Mouse (Mus musculus) embryonic facial prominence, embryonic 14.5 days (tissue): ENCODE data around the gene Tns1. TPM values are rescaled to one million over a fixed set of nuclear protein-coding genes. Genes with fewer than 3 reads are reported as not detected.
A peak's percentile ranks its signal among the peaks of the same experiment; 100 is the strongest.

Experiments used
- ATAC-seq: fragments of 200-750 bp; cut with Nextera tagmentation; 2 replicates; pipeline ENCODE4 v1.8.0; 2017; ENCODE audit warnings: low read depth, moderate number of reproducible peaks, moderate TSS enrichment
- DNase-seq: peaks from one replicate; pipeline ENCODE4 v3.0.0-alpha.2; 2015; ENCODE audit warnings: low spot score
- H3K27ac ChIP-seq: fragments of 300-500 bp; sonication (generic); replicated peaks from 2 replicates; pipeline ENCODE4 v1.5.1; 2014; ENCODE audit warnings: low read depth, mild to moderate bottlenecking, low read length, moderate library complexity
- H3K27me3 ChIP-seq: fragments of 300-500 bp; sonication (generic); replicated peaks from 2 replicates; pipeline ENCODE4 v1.6.1; 2014; ENCODE audit warnings: low read length; ENCODE audit not compliant: control insufficient read depth, insufficient read depth
- H3K36me3 ChIP-seq: fragments of 300-500 bp; sonication (generic); 2 replicates; pipeline ENCODE4 v1.6.1; 2014; ENCODE audit warnings: low read length, mixed read lengths; ENCODE audit not compliant: control insufficient read depth, insufficient read depth
- H3K4me1 ChIP-seq: fragments of 300-500 bp; sonication (generic); 2 replicates; pipeline ENCODE4 v1.6.1; 2014; ENCODE audit warnings: antibody characterized with exemption, low read length; ENCODE audit not compliant: control insufficient read depth, insufficient read depth
- H3K4me2 ChIP-seq: fragments of 300-500 bp; sonication (generic); 2 replicates; pipeline ENCODE4 v1.6.1; 2014; ENCODE audit warnings: low read depth, mild to moderate bottlenecking, low read length, moderate library complexity, mixed read lengths
- H3K4me3 ChIP-seq: fragments of 300-500 bp; sonication (generic); 2 replicates; pipeline ENCODE4 v1.5.1; 2014; ENCODE audit warnings: low read depth, mild to moderate bottlenecking, low read length
- H3K9ac ChIP-seq: fragments of 300-500 bp; sonication (generic); 2 replicates; pipeline ENCODE4 v1.6.1; 2014; ENCODE audit warnings: low read depth, mild to moderate bottlenecking, low read length, moderate library complexity, mixed read lengths
- H3K9me3 ChIP-seq: fragments of 300-500 bp; sonication (generic); 2 replicates; pipeline ENCODE4 v1.6.1; 2016; ENCODE audit warnings: low read length; ENCODE audit not compliant: control insufficient read depth
- WGBS: fragments of 180-500 bp; shearing (Covaris S2); extraction: QIAGEN DNeasy Blood & Tissue Kit; methylation state at CpG from one replicate; pipeline ENCODE4 v1.1.7; 2014; 5-methylcytosine and 5-hydroxymethylcytosine counted together
- polyA plus RNA-seq: library from polyadenylated mRNA; unstranded; fragments of >200 nt; fragmentation: Nextera tagmentation; extraction: Ambion mirVana; gene quantifications from 2 replicates; pipeline ENCODE4 v1.2.1, GENCODE M21; 2014

Tns1 gene
- polyA plus RNA-seq, 1 experiment from 2014 or later, result 58.5 TPM

GRCm38 (mm10) chr1:74077353-74077752, 46.9 kb downstream of the Tns1 start:
- H3K4me2 ChIP-seq, result no peak overlapping the region
- no peak for ATAC-seq
- no peak overlapping the region for H3K27ac ChIP-seq
- peaks cover under 1% of the 10 kb centered on the region; the same call in 1 of the 2 replicates for H3K4me1 ChIP-seq
- 3% methylated on average over 2 of the region's 2 CpGs for WGBS
- H3K36me3 ChIP-seq, result 0 out of 2 replicates have a peak, but pooled peaks cover 13% of the 10 kb centered on the region
- no peaks in the 10 kb centered on the region for H3K27me3 ChIP-seq
- no peaks in the 10 kb centered on the region for H3K9me3 ChIP-seq
- no peak overlapping the region for H3K9ac ChIP-seq
- no peak overlapping the region for H3K4me3 ChIP-seq
- peak; percentile 68 for DNase-seq

DNA sequence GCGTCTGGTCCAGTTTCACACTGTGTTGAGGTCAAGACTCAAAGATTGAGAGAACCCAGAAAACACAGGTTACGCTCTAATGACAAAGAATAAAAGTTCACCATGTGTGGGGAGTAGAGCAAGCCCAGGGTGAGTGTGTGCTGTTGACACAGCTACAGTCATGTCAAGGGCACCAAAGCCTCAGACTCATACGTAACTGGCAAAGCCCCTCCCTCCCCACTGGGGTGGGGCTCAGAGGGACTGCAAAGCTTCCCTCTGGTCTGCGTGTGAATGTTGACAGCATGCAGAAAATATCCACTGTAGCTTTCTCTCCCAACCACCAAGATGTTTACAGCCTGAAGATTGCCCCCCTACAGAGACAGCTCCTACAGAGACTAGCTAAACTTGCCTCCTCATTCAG, 48.0 kb downstream of the Tns1 start:
- Histone ChIP-seq H3K4me1 (no peaks in the 10 kb centered on the region), H3K9me3 (no peaks in the 10 kb centered on the region), H3K4me2 (no peak overlapping the region), H3K27ac (no peak overlapping the region), H3K4me3 (no peak overlapping the region), H3K9ac (no peak overlapping the region), H3K36me3 (peaks cover 13% of the 10 kb centered on the region; the same call in 1 of the 2 replicates), H3K27me3 (no peaks in the 10 kb centered on the region)
- DNase-seq (no peak), ATAC-seq (no peak)
- 71% methylated on average over 4 of the region's 4 CpGs for WGBS

DNA sequence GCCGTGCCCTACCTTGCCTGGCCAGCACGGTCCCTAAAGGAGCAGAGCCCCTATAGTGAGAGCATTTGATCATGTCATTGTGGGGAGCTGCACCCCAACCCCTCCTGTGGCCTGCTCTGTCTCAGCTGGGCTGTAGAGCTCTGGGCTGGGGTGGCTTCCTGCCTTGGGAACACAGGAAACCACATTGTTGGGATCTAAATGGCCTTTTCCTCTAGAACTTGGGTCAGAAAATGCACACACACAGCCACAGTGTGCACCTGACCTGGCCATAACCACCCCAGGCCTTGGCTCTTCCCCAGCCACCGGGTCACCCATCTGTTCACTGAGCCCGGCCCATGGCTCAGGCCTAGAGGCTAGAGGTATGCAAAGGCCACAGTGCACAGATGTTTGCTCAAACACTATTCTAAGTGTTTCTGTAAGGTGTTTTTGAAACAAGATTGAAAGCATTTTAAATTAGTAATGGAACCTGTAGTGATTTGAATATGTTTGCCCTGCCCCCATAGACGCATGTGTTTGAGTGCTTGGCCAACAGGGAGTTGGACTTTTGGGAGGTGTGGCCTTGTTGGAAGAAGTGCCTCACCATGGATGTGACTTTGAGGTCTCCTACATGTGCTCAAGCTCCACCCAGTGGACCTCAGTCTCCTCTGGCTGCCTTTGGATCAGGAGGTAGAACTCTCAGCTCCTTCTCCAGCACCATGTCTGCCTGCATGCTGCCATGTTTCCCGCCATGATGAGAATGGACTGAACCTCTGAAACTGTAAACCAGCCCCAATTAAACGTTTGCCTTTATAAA, 49.4 kb downstream of the Tns1 start:
- ATAC-seq, result no peak

GRCm38 (mm10) chr1:74073791-74074190, 50.5 kb downstream of the Tns1 start:
- no peak overlapping the region for H3K27ac ChIP-seq
- 84% methylated on average over 6 of the region's 6 CpGs for WGBS
- DNase-seq, result no peak

More for the DNA sequence above, 49.4 kb downstream of the Tns1 start:
- Histone ChIP-seq H3K4me1 (no peaks in the 10 kb centered on the region), H3K27me3 (no peaks in the 10 kb centered on the region), H3K27ac (no peak overlapping the region), H3K36me3 (peaks cover 13% of the 10 kb centered on the region; the same call in 1 of the 2 replicates), H3K9ac (no peak overlapping the region), H3K4me3 (no peak overlapping the region), H3K4me2 (no peak overlapping the region), H3K9me3 (no peaks in the 10 kb centered on the region)
- 81% methylated on average over 7 of the region's 7 CpGs for WGBS
- no peak for DNase-seq

DNA sequence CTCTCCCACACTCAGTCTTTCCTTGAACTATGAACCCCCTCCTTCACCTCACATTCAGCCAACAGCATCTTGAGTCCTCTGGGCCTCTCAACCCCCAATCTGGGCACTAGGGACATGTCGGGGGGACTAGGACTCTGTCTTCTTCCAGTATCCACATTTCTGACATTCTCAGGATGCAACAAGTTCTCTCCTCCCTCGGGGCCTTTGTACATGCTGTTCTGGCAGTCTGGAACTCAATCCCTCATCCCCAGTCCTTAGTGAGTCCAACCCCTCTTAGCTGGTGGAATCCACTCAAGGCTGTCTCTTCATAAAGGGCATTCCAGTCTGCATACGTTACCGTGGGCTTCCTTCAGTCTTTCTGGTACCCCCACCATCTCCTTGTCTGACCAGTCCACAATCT, 53.5 kb downstream of the Tns1 start:
- 82% methylated on average over 4 of the region's 4 CpGs for WGBS
- no peaks in the 10 kb centered on the region; the same call in 1 of the 2 replicates for H3K36me3 ChIP-seq
- H3K4me1 ChIP-seq, result peaks cover 35% of the 10 kb centered on the region
- H3K9ac ChIP-seq, result no peak overlapping the region
- ATAC-seq (no peak), DNase-seq (no peak)
- no peak overlapping the region for H3K4me3 ChIP-seq
- H3K9me3 ChIP-seq, result no peaks in the 10 kb centered on the region
- H3K4me2 ChIP-seq, result no peak overlapping the region
- H3K27me3 ChIP-seq, result no peaks in the 10 kb centered on the region
- H3K27ac ChIP-seq, result no peak overlapping the region

More at GRCm38 (mm10) chr1:74073791-74074190, 50.5 kb downstream of the Tns1 start:
- no peak overlapping the region for H3K4me3 ChIP-seq
- peaks cover 7% of the 10 kb centered on the region; the same call in 1 of the 2 replicates for H3K4me1 ChIP-seq
- H3K9me3 ChIP-seq, result no peaks in the 10 kb centered on the region
- no peak overlapping the region for H3K9ac ChIP-seq
- H3K4me2 ChIP-seq, result no peak overlapping the region
- peaks cover 13% of the 10 kb centered on the region; the same call in 1 of the 2 replicates for H3K36me3 ChIP-seq
- ATAC-seq, result no peak
- no peaks in the 10 kb centered on the region for H3K27me3 ChIP-seq

DNA sequence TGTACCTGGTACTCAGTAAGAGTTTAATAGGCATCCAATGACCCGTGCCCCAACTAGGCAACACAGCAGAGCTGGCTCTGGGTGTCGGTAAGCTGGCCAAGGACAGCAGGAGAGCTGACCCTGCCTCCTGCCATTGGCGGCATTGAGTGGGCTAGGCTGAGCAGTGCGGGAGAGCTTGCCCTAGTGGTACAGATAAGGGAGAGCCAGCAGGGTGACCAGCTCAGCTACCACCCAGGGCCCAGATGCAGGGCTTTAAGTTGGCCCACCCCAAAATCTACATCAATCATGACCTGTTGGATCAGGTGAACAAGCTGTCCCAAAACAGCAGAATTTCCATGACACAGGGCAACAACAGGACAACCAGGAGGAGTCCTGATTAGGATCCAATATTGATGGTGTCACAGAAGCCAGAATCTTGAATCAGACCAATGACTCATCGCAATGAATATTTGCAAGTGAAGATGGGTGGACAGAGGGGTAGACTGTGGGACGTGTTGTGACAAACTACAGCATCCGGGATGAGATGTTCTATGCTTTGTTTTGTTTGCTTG, 54.2 kb downstream of the Tns1 start:
- no peaks in the 10 kb centered on the region for H3K9me3 ChIP-seq
- H3K9ac ChIP-seq, result no peak overlapping the region
- H3K27me3 ChIP-seq, result no peaks in the 10 kb centered on the region
- no peak overlapping the region for H3K4me2 ChIP-seq
- H3K4me3 ChIP-seq, result no peak overlapping the region
- DNase-seq, result no peak
- no peaks in the 10 kb centered on the region; the same call in 1 of the 2 replicates for H3K36me3 ChIP-seq
- WGBS, result 75% methylated on average over 7 of the region's 7 CpGs
- no peak for ATAC-seq
- H3K4me1 ChIP-seq, result peaks cover 35% of the 10 kb centered on the region
- H3K27ac ChIP-seq, result no peak overlapping the region

GRCm38 (mm10) chr1:74069085-74069835, 55.0 kb downstream of the Tns1 start:
- Histone ChIP-seq H3K9me3 (no peaks in the 10 kb centered on the region), H3K4me3 (peak overlapping the region; percentile 48), H3K27ac (peak overlapping the region; percentile 73), H3K4me1 (peaks cover 35% of the 10 kb centered on the region), H3K9ac (peak overlapping the region; percentile 72; the same call in 1 of the 2 replicates), H3K27me3 (no peaks in the 10 kb centered on the region), H3K4me2 (peak overlapping the region; percentile 88), H3K36me3 (no peaks in the 10 kb centered on the region; the same call in 1 of the 2 replicates)
- 30% methylated on average over 9 of the region's 9 CpGs for WGBS
- peak; percentile 83 for DNase-seq
- ATAC-seq, result no peak; the same call in 1 of the 2 replicates

DNA sequence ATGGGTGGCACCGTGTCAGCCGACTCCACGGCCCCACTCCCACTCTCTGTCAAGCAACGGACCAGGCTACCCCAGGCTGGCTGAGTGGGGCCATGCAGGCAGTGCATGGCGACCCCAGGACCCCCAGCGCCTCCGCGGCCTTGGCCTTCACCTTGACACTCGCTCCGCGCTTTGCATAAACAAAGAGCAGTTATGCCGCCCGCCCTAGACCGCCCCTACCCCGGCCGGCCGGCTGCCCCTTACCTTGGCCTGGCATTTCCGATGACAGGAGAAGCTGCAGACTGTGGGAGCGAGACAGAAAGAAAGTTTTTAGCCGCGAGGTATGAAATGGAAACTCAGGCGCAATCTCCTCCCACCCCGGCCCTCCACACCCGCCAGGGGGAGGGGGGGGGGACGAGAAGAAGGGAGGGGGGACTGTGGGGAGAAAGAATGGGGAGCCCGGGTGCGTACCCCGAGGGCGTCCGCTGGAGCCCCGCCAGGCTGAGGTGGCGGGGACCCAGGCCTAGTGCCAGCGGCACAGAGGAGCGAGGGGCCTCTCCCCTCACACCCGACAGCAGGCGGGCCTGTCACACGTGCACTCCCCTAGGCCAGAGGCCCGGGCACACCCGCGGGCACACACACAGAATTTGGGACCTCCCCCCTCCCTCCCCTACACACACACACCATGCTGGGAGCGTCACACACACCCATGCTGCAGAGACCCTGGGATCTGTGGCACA, 55.7 kb downstream of the Tns1 start:
- Histone ChIP-seq H3K36me3 (no peaks in the 10 kb centered on the region; the same call in 1 of the 2 replicates), H3K4me3 (peak overlapping the region; percentile 48), H3K27me3 (no peaks in the 10 kb centered on the region), H3K27ac (peak overlapping the region; percentile 73), H3K9ac (peak overlapping the region; percentile 72), H3K4me1 (peaks cover 35% of the 10 kb centered on the region), H3K9me3 (no peaks in the 10 kb centered on the region), H3K4me2 (peak overlapping the region; percentile 88)
- 3% methylated on average over 24 of the region's 41 CpGs for WGBS
- DNase-seq, result peak; percentile 58
- ATAC-seq, result peak; percentile 75
